Mouse (Mus musculus): ENCODE data around the gene Gtf2i.
A peak's percentile ranks its signal among the peaks of the same experiment; 100 is the strongest.
"Not testable (repeated sequence)": the region's sequence is repeated elsewhere in the genome, so short reads cannot be mapped to it uniquely, and the experiment has no call there.

Gene Gtf2i

DNA sequence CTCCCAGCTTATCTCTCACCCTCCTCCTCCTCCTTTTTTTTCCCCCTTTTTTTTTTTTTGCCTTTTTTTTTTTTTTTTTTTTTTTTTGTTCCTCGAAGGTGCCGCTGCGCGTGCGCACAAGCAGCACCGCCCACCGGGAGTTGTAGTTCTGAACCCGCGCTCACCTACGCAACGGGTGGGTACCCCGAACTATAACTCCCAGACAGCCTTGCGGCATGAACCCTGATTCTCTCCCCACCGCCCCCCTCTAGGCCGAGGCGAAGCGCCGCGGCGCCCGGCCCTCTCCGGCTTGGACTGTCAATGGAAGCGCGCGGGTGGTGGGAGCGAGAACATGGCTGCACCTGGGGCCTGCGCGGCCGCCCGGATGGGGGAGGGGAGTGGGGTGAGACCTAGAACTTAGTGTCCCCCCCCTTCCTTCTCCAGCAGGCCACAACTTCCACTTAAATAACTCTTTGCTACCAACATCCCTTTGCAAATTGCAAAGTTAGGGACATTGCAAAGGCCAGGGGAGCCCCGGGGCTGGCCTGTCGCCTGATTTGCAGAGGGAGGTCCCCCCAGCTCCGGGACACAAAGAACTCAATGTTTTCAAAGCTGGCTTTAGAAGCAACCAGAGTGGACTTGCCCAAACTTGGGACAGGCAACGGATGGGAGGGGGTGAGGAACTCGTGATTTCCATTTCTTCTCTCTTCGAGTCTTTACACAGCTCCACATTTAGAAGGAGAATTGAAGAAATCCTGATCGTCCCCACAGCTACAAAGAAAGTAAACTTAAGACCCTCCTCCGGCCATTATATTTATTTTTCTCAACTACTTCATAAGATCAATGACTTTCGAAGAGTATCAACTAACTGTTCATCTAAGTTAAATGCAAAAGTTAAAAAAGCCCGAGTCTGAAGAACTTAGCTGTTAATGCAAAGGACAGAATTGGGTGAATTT is at the start of gene Gtf2i:
TSS of gene Gtf2i (minus strand) at position 73 of the 935 bp plus-strand sequence.
- peak; percentile 98 for DNase-seq (ENCODE audit: low read depth, low spot score)

DNA sequence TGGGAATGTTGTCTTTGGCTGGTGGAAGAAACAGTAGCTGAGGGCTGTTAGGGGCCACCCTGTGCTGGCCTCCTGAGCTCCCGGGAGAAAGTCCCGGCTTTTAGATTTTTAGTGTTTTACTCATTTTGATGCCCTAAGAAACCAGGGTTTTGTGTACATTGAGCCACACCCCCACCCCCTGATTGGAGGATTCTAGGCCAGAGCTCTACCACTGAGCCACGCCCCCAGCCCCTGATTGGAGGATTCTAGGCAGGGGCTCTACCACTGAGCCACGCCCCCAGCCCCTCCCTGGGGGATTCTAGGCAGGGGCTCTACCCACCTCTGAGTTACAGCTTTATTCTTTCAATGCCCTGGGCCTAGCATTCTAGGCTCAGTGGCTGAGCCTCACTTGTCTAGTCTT is 44.5 kb upstream of the Gtf2i start:
- no peak for DNase-seq (ENCODE audit: low read depth, low spot score)

- DNase-seq (ENCODE audit: low read depth, low spot score) = not testable (repeated sequence)
Observed at GRCm38 (mm10) chr5:134355372-134355771, 40.8 kb upstream of the Gtf2i start.

DNA sequence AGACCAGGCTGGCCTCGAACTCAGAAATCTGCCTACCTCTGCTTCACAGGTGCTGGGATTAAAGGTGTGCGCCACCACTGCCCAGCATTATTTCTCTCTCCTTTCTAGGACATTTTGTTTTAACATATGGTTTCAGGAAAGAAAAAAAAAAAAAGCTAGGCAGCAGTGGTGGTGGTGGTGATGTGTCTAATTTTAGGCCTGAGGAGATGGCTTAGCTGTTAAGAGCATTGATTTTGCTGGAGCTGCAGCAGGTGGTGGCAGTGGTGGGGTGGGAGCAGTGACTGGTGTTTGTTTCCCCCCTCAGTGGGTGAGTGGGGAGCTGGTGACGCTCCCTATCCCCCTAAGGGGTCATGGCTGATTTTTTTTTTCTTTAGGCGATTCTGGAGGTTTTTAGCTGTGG is 38.6 kb upstream of the Gtf2i start:
- DNase-seq (ENCODE audit: low read depth, low spot score) = no peak

- DNase-seq (ENCODE audit: low read depth, low spot score) = no peak
Observed at GRCm38 (mm10) chr5:134352527-134353001, 38.0 kb upstream of the Gtf2i start.

DNA sequence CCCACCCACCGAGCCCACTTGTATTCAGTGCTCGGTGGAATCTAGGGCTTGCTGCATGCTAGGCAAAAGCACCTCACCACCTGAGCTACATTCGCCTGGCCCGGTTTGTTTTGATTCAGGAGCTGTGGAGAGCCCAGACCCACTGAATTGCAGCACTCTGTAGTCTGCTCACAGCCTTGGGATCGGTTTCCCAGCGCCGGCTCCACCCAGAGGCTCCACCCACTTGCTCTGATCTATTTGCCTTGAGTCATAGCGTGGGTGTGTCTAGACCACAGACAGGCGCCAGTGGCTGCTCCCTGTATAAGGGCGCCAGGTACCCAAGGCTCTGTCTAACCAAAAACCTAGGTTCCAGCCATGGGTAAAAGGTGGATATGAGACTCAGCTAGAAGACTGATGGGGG is 36.1 kb upstream of the Gtf2i start:
- peak; percentile 54 for DNase-seq (ENCODE audit: low read depth, low spot score)

DNA sequence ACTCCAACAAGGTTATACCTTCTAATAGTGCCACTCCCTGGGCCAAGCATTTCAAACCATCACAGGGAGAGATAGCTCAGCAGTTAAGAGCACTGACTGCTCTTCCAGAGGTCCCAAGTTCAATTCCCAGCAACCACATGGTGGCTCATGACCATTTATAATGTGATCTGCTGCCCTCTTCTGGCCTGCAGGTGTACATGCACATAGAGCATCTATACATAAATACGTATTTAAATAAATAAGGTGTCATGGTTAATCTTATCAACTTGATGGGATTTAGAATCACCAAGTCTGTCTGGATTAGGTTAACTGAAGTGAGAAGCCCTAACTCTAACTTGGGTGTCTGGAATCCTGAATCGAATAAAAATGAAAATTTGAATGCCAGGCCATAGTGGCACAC is 32.5 kb upstream of the Gtf2i start:
- DNase-seq (ENCODE audit: low read depth, low spot score) = no peak

GRCm38 (mm10) chr5:134345449-134345848 is 30.9 kb upstream of the Gtf2i start:
- no peak for DNase-seq (ENCODE audit: low read depth, low spot score)

DNA sequence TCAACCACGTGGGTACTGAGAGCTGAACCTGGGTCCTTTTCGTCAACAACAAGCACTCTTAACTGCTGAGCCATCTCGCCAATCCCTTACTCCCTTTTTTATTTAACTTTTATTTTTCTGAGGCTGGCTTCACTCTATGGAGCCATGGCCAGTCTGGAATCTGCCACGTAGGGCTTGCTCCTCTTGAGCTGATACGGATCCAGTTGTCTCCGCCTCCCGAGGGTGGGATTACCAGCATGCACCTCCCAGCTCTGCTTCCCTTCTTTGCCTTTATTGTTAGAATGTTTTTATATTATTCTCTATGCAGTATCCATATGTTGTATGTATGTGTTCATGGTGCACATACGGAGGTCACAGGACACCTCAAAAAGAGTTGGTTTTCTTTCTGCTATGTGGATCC is 29.5 kb upstream of the Gtf2i start:
- no peak for DNase-seq (ENCODE audit: low read depth, low spot score)

- not testable (repeated sequence) for DNase-seq (ENCODE audit: low read depth, low spot score)
Observed at GRCm38 (mm10) chr5:134343530-134343929, 29.0 kb upstream of the Gtf2i start.

DNA sequence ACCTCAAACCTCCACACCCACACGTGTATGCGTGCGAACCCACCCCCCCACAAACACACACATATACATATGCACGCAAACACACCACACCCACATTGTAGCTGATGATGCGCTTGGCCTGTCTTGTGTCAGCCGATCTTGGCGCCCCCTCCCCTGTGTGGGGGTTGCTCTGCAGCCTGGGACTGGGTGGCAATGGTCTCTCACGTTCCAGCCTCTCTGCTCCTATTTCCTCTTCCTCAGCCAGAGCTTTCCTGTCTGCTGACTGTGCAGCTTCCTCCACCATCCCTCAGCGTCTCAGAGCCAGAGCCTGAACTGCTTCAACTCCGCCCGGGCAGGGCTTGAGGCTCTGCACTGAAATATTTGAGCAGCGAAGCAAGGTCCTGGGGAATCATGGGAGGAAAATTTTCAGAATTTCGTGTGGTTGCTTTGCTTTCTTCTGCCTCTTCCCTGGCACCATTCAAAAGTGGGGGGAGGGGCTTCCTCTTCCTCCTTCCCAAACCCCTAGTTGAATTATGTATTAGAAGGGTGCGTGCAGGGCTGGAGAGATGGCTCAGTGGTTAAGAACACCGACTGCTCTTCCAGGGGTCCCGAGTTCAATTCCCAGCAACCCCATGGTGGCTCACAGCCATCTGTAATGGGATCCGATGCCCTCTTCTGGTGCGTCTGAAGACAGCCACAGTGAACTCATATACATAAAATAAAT is 28.1 kb upstream of the Gtf2i start:
- no peak for DNase-seq (ENCODE audit: low read depth, low spot score)

- no peak for DNase-seq (ENCODE audit: low read depth, low spot score)
Observed at GRCm38 (mm10) chr5:134341721-134342120, 27.2 kb upstream of the Gtf2i start.

GRCm38 (mm10) chr5:134341321-134341720 is 26.8 kb upstream of the Gtf2i start:
- DNase-seq (ENCODE audit: low read depth, low spot score) = no peak

- DNase-seq (ENCODE audit: low read depth, low spot score) = no peak
Observed at GRCm38 (mm10) chr5:134340101-134340522, 25.6 kb upstream of the Gtf2i start.

GRCm38 (mm10) chr5:134337012-134337411 is 22.5 kb upstream of the Gtf2i start:
- not testable (repeated sequence) for DNase-seq (ENCODE audit: low read depth, low spot score)

GRCm38 (mm10) chr5:134332743-134333142 is 18.2 kb upstream of the Gtf2i start:
- no peak for DNase-seq (ENCODE audit: low read depth, low spot score)

DNA sequence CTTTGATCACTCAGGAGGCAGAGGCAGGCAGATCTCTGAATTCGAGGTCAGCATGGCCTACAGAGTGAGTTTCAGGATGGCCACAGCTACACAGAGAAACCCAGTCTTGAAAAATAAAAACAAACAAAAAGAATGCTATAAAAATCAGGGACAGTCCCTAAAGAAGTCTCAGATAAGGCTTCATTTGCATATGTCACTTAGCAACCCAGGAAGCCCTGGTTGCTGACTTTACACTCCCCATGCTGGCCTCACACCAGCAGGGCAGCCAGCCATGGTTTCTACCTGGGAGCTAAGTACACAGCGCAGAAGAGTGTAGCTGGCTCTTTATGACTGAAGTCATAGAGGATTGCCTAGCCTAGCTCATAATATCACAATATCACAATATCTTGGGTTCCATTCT is 15.5 kb upstream of the Gtf2i start:
- no peak for DNase-seq (ENCODE audit: low read depth, low spot score)

DNA sequence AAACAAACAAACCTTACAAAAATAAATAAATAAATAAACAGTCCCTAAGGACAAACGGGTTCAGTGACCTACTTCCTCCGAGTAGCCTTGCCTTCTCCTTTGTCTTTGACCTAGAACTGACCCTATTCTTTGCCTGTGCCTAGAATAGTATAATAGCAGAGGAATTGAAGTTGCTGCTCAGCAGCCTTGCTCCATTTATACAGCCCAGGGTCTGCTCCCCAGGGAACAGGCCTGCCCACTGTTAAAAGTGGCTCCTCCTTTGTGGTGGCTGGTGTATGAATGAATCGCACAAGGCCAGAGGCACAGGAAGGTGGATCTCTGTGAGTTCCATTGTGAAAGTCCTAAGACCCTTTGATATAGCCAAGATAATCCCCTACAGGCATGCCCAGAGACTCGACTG is 14.8 kb upstream of the Gtf2i start:
- DNase-seq (ENCODE audit: low read depth, low spot score) = no peak

GRCm38 (mm10) chr5:134328482-134329001 is 14.0 kb upstream of the Gtf2i start:
- DNase-seq (ENCODE audit: low read depth, low spot score) = no peak

DNA sequence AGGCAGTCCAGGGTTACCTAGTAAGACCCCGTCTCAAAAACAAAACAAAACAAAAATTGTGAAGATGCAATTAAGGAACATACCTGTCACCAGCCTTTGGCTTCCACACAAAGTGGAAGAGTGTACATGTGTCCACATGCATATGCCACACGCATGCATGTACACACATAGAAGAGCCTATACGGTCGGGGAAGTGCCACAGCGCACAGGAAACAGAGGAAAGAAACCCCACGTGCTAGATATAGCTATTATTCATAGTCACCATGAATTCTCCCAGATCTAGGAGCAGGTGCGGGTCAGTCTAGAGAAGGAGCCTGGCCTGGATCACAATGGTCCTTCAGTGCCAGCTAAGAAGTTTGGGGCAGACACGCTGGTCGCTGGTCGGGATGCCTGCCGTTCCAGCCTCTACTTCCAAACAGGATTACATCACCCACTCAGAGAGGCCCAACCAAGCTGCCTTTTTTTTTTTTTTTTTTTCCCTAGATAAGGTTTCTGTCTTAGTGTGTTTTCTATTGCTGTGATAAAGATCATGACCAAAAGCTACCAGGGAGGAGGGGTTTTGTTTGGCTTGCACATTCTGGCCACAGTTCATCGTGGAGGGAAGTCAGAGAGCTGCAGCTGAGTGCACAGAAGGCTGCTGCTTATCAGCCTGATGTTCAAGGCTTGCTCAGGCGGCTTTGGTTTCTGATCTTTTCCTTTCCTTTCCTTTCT is 11.5 kb upstream of the Gtf2i start:
- DNase-seq (ENCODE audit: low read depth, low spot score) = no peak

DNA sequence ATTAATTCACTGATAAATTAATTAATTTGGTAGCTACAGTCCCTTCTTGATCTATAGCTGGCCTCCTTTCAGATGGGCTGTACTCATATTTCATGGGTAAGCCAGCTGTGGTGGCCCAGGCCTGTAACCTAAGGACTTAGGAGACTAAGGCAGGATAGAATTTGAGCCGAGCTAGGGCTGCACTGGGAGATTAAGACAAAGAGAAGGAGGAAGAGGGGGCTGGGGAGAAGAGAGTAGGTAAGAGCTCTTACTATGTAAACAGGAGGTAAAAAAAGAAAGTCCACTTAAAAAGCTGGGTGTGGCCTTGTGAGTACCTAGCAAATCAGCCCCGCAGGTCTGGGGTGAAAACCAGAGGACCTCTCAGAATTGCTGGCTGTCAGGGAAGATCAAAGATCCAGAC is 9.3 kb upstream of the Gtf2i start:
- DNase-seq (ENCODE audit: low read depth, low spot score) = no peak

- DNase-seq (ENCODE audit: low read depth, low spot score) = no peak
Observed at GRCm38 (mm10) chr5:134323311-134323710, 8.8 kb upstream of the Gtf2i start.

Data from forelimb bud, embryonic 11.5 days (tissue).